Comparison of ENCODE assay signal across 8 mouse cellular contexts in the genomic region with DNA sequence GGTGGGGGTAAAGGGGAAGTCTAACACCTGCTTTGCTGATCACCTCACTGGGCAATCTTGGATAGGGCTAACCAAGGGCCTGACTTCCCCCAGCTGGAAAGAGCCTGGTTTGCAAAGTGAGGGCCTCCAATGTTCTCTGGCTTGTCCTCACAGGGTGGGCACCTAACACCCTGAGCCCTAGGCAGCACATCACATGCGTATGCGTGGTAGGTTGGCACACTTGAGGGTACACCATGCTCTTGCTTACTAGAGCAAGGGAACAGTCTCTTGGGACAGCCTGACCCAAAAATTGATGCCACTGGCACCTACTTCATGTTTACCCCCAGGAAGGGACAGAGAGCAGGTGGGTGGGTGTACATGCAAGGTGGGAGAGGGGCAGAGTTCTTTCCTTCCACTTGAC. TPM values are rescaled to one million over a fixed set of nuclear protein-coding genes. Genes with fewer than 3 reads are reported as not detected.
A peak's percentile ranks its signal among the peaks of the same experiment; 100 is the strongest.
DNase-seq lines count a peak whose midpoint lies in the region; ATAC-seq and TF ChIP-seq lines count a peak whose summit lies in the region.

No protein-coding gene starts in this region.

- peak overlapping the region; percentile 97; the same call in 1 of the 2 replicates for H3K4me2 ChIP-seq in limb, embryonic 12.5 days

- peaks cover 67% of the 10 kb centered on the region for H3K27me3 ChIP-seq in forebrain, embryonic 10.5 days (ENCODE audit: poor library complexity, severe bottlenecking)
- peaks cover 65% of the 10 kb centered on the region for H3K27me3 ChIP-seq in limb, embryonic 12.5 days

- no peak for DNase-seq in left cerebral cortex, adult 2 months (ENCODE audit: extremely low spot score in 1 of 2, low spot score in 2 of 2)
- no peak for DNase-seq in left cerebral cortex, postnatal 14 days (ENCODE audit: low spot score in 2 of 2)
- DNase-seq in forebrain, embryonic 10.5 days (ENCODE audit: extremely low spot score, low spot score) = no peak
- peak; percentile 71 for DNase-seq in skeletal muscle tissue, adult 2 months (ENCODE audit: low read depth, low spot score)
- no peak for DNase-seq in frontal cortex, postnatal 36 days (ENCODE audit: low spot score in 2 of 2)
- no peak for DNase-seq in urinary bladder, postnatal 10 days (ENCODE audit: low spot score)
- no peak for DNase-seq in left cerebral cortex, postnatal 4 days

- H3K27ac ChIP-seq in left cerebral cortex, adult 2 months = no peak overlapping the region
- H3K27ac ChIP-seq in forebrain, embryonic 10.5 days = no peak overlapping the region
- H3K27ac ChIP-seq in limb, embryonic 12.5 days = no peak overlapping the region

- H3K36me3 ChIP-seq in forebrain, embryonic 10.5 days (replicated peaks) = no peaks in the 10 kb centered on the region
- H3K36me3 ChIP-seq in limb, embryonic 12.5 days = no peaks in the 10 kb centered on the region

- no peak overlapping the region for H3K9ac ChIP-seq in limb, embryonic 12.5 days (replicated peaks)

- H3K4me3 ChIP-seq in left cerebral cortex, adult 2 months = peak overlapping the region; percentile 94
- H3K4me3 ChIP-seq in forebrain, embryonic 10.5 days = peak overlapping the region; percentile 68
- no peak overlapping the region for H3K4me3 ChIP-seq in limb, embryonic 12.5 days (replicated peaks)

- 89% methylated on average over 2 of the region's 2 CpGs for WGBS in forebrain, embryonic 10.5 days
- WGBS in limb, embryonic 12.5 days = 89% methylated on average over 2 of the region's 2 CpGs

- intact Hi-C loops in left cerebral cortex, adult 2 months (cut with DNase I) = no loop called here
- intact Hi-C loops in left cerebral cortex, postnatal 14 days (cut with DNase I) = loop anchor here (5.0 kb wide), 1 partner anchor 80 kb away; no protein-coding TSS in a partner anchor
- intact Hi-C loops in left cerebral cortex, postnatal 4 days (cut with DNase I) = no loop called here

- H3K9me3 ChIP-seq in forebrain, embryonic 10.5 days = no peaks in the 10 kb centered on the region
- no peaks in the 10 kb centered on the region for H3K9me3 ChIP-seq in limb, embryonic 12.5 days

- ATAC-seq in limb, embryonic 12.5 days (ENCODE audit: insufficient number of reproducible peaks, insufficient read depth, low FRiP score, low TSS enrichment, low read depth) = no peak

- TF ChIP-seq CTCF in left cerebral cortex, adult 2 months (IDR thresholded peaks at IDR 0.05) = no peak

- H3K4me1 ChIP-seq in forebrain, embryonic 10.5 days = peaks cover 40% of the 10 kb centered on the region
- peaks cover 17% of the 10 kb centered on the region for H3K4me1 ChIP-seq in limb, embryonic 12.5 days (replicated peaks)

RNA-seq across cellular contexts. Expression of gene Spns2, which starts 2.0 kb away (rescaled TPM):
- 10 to 100 TPM; 68.2 to 70.6 TPM for total RNA-seq in left cerebral cortex, adult 2 months (2021)
- total RNA-seq in left cerebral cortex, postnatal 14 days (2021) = 10 to 100 TPM; 46.4 to 58.5 TPM
- 2.0 and 3.0 TPM in 2 replicates for polyA plus RNA-seq in forebrain, embryonic 10.5 days (2016; fragmentation: Nextera tagmentation; extraction: Ambion mirVana)
- 2.1 and 2.2 TPM in 2 replicates for polyA plus RNA-seq in limb, embryonic 12.5 days (2016; fragmentation: Nextera tagmentation; extraction: Ambion mirVana)
- total RNA-seq in left cerebral cortex, postnatal 4 days (2021) = 10 to 100 TPM; 36.5 to 37.0 TPM

RNA-seq across cellular contexts. Expression of gene Mybbp1a, which starts 46.6 kb away (rescaled TPM):
- 10 to 100 TPM; 53.2 to 55.0 TPM for total RNA-seq in left cerebral cortex, adult 2 months (2021)
- 10 to 100 TPM; 45.4 to 50.6 TPM for total RNA-seq in left cerebral cortex, postnatal 14 days (2021)
- 248 and 256 TPM in 2 replicates for polyA plus RNA-seq in forebrain, embryonic 10.5 days (2016; fragmentation: Nextera tagmentation; extraction: Ambion mirVana)
- polyA plus RNA-seq in limb, embryonic 12.5 days (2016; fragmentation: Nextera tagmentation; extraction: Ambion mirVana) = 173 and 176 TPM in 2 replicates
- total RNA-seq in left cerebral cortex, postnatal 4 days (2021) = 10 to 100 TPM; 68.3 to 77.3 TPM

RNA-seq across cellular contexts. Expression of gene Ggt6, which starts 52.4 kb away (rescaled TPM):
- under 1 TPM; 0.18 to 0.37 TPM for total RNA-seq in left cerebral cortex, adult 2 months (2021)
- not detected for total RNA-seq in left cerebral cortex, postnatal 14 days (2021)
- not detected in 2 replicates for polyA plus RNA-seq in forebrain, embryonic 10.5 days (2016; fragmentation: Nextera tagmentation; extraction: Ambion mirVana)
- polyA plus RNA-seq in limb, embryonic 12.5 days (2016; fragmentation: Nextera tagmentation; extraction: Ambion mirVana) = 0.15 and 0.36 TPM in 2 replicates
- not detected for total RNA-seq in left cerebral cortex, postnatal 4 days (2021)
